Mouse (Mus musculus) liver, embryonic 14.5 days (tissue): Measurements from ENCODE around the gene Fndc10.

Experiments used
- CTCF ChIP-seq: IDR thresholded peaks from 2 replicates; pipeline ENCODE4 v1.5.1; 2016; ENCODE audit warnings: antibody characterized with exemption, low read depth, control low read depth
- EP300 ChIP-seq: IDR thresholded peaks from 2 replicates; pipeline ENCODE4 v1.6.1; 2016; ENCODE audit warnings: antibody characterized with exemption, low read depth

DNA sequence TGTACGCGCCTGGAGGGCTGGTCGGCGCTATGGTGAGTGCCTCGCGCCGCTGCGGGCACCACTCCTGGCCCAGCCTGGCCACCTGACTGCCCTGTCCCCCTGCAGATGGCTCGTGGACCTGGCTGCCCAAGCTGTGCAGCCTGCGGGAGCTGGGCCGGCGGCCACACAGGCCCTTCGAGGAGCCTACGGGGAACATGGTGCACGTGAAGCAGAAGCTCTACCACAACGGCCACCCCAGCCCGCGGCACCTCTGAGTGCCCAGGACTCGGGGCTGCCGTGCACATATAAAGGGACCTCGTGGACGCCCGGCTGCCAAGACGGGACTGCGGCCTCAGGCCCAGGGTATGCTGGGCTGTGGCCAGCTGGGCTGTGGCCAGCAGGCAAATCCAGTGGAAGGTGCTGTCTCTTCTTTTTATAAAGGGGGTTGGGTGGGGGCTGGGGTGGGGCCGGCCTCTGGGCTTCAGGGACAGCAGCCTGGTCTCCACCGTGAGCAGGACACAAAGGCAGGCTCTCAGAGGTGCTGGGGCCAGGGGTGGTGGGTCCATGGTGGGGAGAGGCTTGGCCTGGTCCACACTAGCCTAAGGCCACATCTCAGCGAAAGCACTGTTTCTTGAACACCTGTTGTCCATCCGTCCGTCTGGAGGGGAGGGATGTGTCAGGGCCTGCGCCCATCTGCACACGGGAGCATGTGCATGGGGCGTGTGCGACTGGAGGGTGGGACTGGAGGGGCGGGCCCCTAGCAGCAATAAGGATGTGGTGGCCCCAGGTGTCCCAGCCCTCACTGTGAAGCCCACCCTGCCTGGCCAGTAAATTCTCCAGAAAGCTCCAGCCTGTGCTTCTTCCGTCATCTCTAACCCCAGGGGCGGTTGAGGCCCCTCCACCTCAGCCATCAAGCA is 45.8 kb downstream of the Fndc10 start:
- TF ChIP-seq CTCF (no peak), EP300 (no peak)
